Mouse (Mus musculus) right cerebral cortex, postnatal 36 days (tissue): ENCODE results near the gene BC005537.

Experiments
- DNase-seq, 2 experiments: peaks; one replicate each; pipeline ENCODE4 v3.0.0; 2022; ENCODE audit warnings: low spot score in 2 of 2, mixed read lengths in 1 of 2

Gene BC005537

GRCm38 (mm10) chr13:24841702-24842101 is 40.2 kb downstream of the BC005537 start:
- no peak for DNase-seq

- peak; percentile 67 to 69 for DNase-seq
Measured at GRCm38 (mm10) chr13:24844983-24845955, 43.8 kb downstream of the BC005537 start, which contains the start of gene D130043K22Rik. Gene D130043K22Rik, plus strand, starts transcription at chr13:24845135.

- no peak for DNase-seq
Measured at GRCm38 (mm10) chr13:24849318-24849717, 47.9 kb downstream of the BC005537 start.

- no peak for DNase-seq
Measured at GRCm38 (mm10) chr13:24851989-24852388, 50.5 kb downstream of the BC005537 start.

DNA sequence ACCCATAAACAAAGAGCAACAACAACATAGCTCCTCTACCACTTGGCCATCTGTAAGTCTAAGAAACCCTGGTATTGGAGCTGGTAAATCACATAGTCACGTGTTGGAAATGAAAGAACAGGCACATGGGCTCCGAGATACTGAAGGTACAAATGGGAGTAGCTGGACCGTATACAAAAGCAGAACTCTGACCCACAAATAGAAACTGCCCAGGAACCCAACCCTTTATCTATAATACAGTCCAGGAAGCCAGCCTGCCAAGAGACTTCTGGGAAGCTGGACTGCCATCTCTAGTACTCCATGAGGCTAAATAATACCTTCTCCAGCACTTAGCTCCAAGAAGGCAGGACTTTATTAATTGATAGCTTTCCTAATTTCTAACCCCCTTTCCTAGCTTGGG is 51.1 kb downstream of the BC005537 start:
- DNase-seq = no peak

DNA sequence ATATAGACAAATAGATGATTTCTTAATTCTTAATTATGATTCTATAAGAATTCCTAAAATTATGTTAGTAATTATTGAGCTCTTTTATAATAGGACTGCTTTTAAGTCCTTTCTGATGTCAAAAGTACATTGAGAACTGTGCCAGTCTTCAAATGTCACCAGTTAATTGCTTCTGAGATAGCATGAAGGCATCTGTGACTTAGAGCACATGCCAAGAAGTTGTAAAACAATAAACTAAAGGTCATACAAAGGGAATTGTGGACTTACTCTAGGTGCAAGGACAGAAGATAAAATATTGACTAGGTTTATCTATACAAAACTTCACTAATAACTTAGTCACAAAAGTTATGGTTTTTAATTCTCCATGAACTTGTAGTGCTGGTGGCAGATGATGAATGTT is 57.7 kb downstream of the BC005537 start:
- no peak for DNase-seq

GRCm38 (mm10) chr13:24861084-24861483 is 59.6 kb downstream of the BC005537 start:
- no peak for DNase-seq

GRCm38 (mm10) chr13:24862021-24862420 is 60.6 kb downstream of the BC005537 start:
- no peak for DNase-seq

DNA sequence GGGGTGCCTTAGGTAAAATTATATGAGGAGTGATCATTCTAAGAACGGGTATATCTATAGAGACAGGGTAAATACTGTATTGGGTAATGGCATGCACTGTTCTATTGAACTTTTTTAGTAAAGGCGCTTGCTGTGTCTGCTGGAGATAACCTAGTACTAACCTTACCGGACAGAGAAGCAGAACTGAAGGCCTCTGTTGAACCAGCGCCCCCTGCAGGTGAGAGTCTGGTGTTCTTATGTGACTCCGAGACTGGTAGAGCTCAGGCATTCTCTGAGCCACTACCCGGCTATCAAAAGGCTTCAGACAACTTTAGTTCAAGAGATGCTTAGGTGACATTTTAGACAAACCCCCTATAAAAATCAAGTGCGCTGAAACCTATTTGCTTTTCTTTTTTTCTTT is 61.1 kb downstream of the BC005537 start:
- DNase-seq = peak; percentile 30 to 32
